Mouse (Mus musculus) embryo, embryonic 9.5 days (tissue): Measurements from ENCODE around the gene Mrpl34.
"Not testable (repeated sequence)": the region's sequence is repeated elsewhere in the genome, so short reads cannot be mapped to it uniquely, and the experiment has no call there.

ENCODE experiments used
- DNase-seq: peaks from one replicate; pipeline ENCODE4 v3.0.0-alpha.2; 2017; ENCODE audit errors: extremely low spot score

Mrpl34 gene

DNA sequence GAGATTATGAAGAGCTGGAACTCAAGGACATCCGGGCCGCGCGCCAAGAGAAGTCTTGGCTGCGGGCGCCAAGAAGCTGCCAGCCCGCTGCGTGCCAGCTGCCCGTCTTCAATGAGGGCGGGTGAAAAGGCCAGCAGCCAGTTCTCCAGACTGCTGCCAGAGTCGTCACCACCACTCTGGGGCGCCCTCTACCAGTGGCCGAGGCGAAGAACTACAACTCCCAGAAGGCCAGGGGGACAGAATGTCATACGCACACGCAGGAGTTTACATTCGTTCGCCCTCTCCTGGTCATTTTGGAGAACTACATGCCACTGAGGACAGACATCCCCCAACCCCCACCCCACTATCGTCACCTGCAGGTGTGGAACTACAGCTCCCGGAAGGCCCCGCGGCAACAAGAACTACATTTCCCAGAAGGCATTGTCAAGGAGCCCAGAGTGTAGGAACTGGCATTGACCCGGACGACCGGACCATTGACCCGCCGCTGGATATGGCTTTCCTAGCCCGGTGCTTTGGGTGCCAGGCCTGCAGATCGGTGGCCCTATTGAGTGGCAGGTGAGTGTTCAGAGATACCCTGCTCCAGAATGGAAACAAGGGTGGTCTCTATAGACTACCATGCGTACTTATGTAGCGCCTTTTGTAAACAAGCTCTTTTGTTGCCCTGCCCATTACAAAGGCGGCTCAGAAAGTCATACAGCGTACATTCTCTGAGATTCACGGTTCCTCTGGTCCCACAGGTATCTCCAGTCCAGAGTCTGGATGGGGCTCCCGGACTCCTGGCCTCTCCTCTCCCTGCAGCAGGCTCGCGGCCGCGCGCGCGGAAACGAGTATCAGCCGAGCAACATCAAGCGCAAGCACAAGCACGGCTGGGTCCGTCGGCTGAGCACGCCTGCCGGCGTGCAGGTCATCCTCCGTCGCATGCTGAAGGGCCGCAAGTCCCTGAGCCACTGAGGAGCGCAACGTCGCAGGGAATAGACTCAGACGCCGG lies at the start of gene Mrpl34:
TSS of gene Mrpl34 (plus strand) at position 447 of the 988 bp plus-strand sequence.
- DNase-seq = peak; percentile 99

DNA sequence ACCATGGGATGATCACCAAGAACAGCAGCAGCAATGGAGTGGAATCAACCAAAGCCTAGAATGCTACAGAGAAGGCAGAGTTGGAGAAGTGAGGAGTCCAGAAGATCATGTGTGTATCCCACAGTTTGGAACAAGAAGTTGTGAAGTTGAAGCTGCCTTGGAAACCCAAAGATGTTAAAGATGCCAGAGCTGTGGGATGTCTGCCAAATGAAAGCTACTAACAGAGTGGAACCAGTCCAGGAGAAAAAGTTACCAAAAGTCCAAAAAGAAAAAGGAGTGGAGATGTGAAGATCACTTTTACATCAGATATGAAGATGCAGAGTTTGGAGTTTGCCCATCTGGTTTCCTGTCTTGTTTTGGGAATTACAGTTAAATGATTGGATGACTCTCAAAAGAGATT lies 42.6 kb upstream of the Mrpl34 start:
- DNase-seq = no peak

DNA sequence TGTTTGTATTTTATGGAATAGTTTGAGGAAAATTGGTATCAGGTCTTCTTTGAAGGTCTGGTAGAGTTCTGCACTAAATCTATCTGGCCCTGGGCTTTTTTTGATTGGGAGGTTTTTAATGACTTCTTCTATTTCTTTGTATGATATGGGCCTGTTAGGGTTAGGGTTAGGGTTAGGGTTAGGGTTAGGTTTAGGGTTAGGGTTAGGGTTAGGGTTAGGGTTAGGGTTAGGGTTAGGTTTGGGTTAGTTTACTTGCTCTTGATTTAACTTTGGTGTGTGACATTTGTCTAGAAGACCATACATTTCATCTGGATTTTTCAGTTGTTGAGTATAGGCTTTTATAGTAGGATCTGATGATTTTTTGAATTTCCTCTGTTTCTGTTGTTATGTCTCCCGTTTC lies 31.8 kb upstream of the Mrpl34 start:
- not testable (repeated sequence) for DNase-seq

DNA sequence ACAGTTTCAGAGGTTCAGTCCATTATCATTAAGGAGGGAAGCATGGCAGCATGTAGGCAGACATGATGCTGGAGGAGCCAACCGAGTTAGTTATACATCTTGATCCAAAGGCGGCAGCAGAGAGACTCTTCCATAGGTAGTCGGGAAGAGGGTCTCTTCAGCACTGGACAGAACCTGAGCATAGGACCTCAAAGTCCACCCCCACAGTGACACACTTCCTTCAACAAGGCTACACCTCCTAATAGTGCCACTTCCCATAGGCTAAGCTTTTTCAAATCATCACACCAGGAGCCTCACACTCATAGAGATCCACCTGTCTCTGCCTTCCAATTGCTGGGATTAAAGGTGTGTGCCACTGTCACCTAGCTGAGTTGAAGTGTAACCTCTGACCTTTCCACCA lies 27.7 kb upstream of the Mrpl34 start:
- DNase-seq = no peak

DNA sequence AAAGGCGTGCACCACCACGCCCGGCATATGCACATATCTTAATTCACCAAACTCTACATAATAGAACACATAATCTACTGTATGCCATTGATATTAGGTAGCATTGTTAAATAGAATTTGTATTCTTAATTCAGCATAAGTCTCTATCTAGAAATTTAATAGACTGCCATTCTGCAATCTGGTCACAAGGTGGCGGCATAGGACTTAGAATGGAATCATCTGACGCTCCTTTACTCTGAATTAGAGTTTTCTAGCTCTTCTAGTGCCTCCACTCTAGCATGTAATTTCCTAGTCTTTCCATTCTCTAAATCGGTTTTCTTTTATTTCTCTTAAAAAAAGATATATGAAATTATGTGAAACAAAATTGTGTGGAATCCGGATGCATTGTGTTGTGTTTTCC lies 23.4 kb upstream of the Mrpl34 start:
- DNase-seq = peak; percentile 40

DNA sequence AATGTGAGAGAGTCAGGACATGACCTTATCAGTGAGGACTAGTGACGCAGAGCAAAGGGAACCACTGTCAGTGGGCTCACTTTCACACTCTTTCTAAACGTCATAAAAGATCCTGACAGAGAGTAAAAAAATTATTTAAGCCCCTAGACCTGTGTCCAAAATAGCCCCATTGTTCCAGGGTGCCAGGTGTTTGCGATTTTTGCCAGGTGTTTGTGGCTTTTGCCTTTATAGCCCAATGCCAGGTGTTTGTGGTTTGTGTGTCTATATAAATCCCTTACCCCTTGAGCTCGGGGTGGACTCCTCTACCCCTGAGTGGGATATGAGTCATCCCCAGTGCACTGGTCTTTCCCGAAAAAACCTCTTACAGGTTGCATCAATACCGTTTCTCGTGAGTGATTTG lies 19.7 kb upstream of the Mrpl34 start:
- DNase-seq = no peak

DNA sequence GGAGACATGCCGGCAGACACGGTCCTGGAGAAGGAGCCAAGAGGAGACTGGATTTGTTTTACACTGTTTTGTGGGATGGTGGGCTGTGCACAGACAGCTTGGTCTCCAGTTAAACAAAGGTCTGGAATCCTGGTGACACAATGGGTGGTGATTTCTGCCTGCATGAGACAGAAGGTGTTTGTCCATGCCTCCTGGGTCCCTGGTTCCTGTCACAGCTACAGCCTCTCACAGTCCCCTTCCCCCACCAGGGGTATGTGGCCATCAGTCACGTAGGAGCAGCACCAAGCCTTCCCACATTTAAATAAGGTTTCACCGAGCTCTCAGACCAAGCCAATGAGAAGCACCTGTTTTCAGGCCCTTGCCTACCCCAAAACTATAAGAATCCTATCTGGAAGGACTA lies 13.4 kb upstream of the Mrpl34 start:
- DNase-seq = no peak

DNA sequence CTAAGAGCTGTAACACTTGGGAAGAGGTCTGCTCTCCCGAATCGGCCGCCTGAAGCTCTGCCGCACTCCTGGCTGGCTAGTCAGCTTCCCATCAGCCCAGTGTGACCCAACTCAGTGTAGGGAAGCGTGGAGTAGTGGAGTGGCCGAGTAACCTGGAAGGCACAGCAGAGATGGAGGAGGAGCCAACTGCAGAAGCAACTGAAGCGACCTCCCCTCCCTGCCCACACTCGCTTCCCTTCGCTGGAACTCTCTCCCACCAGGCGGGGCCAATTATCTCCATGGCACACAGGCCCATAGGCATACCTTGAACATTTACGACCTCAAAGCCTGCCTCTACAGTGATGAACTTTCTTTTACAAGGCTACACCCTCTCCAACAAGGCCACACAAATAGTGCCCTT lies 13.0 kb upstream of the Mrpl34 start:
- DNase-seq = no peak

DNA sequence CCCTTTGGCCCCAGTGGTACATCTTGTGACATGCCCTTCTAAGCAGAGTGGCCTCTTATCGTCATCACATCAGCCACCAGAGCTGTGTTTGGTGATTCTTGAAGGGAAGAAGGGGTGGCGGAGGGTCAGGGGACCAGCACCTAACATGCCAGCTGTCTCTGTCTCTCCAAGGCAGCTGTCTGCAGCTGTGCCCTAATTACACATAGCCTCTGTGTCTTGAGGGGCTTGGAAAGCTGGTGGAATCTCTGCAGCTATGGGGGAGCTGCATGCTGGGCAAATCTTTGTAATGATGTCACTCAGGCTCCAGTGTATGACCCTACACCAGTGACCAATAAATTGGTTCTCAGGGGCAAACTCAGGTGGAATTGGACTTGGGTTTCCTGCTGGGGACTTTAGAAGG lies 12.1 kb upstream of the Mrpl34 start:
- DNase-seq = no peak

DNA sequence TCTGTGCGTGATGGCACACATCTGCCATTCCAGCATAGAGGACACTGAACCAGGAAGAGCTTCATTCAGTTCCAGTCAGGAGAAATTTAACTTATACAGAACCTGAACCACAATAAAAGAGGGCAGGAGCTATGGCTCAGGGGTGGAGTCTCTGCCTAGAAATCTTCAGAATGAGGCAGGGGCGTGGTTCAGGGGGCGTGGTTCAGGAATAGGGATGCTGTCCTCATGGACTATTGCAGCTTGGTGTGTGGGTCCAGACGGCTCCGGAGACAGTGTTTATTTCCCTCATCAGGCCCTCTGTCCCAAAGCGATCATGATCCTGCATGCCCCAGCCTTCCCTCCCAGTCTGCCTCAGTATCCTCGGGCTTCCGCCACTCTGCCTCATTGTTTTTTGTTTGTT lies 10.1 kb upstream of the Mrpl34 start:
- no peak for DNase-seq

DNA sequence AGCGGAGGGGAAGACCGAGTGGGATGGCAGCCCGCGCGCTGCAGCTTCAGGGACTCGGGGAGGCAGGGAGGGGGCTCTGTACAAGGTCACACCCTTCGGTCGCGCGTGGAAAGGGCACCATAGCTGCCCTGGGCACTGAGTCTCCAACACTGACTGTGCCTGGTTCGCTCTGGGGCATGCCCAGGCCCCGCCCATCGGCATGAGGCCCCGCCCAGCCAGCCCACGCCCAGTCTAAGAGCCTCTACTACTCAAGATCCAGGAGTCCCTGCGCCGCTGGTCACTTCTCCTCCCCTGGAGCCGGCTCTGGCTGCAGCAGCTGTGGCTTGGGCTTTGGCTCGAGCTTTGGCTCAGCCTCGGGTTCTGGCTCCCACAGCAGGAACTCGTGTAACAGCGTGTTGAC lies 7.9 kb upstream of the Mrpl34 start:
- no peak for DNase-seq

DNA sequence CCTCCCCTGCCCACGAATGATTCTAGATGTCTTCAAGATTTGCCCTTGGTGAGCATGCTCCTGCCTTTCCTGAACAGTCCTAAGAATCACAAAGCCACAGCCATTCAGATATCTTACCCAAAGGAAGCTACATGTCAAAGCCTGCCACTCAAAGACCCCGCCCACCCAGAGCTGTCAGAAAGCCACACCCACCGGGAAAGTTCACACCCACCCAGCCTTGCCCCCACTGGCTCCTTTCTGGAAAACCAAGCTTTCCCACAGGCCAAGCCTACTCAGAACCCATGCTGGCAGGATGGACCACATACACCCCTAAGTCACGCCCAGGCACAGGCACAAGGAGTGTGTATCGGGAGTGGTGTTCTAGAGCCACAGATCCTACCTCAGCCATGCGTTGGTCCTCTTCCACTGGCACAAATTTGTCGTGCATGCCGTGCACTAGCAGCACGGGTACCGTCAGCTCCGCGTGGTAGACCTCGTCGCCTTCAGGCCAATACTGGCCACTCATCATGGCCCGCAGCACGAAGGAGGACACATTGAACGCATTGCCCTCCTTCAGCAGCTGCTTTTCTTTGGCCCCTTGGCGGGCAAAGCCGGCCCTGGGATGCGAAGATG lies 7.0 kb upstream of the Mrpl34 start:
- DNase-seq = no peak

DNA sequence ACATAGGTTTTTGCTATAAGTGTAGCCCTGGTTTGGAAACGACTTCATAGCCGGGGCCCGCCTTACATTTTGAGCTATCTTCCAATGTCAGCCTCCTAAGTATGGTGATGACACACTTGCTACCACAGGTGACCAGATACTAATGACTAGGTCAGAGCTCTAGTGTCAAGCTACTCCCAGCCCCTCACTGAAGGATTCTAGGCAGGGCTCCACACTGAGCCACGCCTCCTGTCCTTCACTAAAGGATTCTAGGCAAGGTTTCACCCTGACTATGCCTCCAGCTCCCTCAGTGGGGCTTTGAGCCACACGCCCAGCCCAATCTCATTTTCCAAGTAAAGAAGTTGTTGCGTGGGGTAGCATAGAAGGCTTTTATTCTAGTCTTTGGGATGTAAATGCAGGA lies 4.0 kb upstream of the Mrpl34 start:
- DNase-seq = no peak

DNA sequence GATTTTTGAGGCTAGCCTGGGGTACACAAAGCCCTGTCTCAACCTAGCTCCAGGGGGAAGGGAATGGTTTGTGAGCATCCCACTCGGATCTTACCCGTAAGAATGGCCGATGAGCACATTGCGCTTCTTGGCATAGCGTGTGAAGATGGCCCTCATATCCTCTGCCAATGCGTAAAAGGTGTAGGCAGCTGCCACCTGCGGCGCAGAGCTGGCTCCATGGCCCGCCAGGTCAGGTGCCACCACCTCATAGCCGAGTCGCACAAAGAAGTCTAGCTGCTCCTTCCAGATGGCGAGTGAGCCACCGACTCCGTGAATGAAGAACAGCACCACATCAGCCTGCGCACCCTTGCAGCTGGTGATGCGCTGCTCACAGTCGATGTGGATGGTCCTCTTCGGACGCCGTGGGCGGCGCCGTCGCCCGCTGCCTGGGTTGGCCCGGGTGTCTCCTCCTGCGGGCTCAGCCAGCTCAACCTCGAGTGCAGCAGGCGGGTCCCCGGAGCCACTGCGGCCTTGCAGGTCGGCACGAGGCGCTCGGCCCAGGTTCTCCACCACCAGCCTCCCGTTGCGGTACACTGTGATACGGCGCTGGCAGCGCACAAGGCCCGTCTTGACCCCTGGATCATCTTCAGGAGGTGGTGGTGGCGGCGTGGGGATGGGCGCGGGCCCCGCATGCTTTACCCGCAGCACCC lies 3.5 kb upstream of the Mrpl34 start:
- no peak for DNase-seq

DNA sequence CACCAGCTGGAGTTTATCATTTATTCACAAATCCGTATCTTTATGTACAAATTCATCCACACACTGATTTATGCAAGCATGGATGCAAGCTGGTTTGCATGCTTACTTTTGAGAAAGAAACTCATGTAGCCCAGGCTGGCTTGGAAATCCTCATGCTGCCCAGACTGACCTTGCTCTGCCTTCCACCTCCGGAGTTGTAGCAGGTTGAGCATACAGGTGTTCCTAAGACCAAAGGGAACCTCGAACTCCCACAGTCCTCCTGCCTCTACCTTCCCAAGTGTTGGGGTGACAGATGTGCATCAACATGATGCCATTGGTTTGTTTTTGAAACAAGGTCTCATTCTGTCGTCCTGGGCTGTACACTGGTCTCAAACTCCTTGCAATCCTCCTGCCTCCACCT lies 2.6 kb upstream of the Mrpl34 start:
- DNase-seq = no peak

DNA sequence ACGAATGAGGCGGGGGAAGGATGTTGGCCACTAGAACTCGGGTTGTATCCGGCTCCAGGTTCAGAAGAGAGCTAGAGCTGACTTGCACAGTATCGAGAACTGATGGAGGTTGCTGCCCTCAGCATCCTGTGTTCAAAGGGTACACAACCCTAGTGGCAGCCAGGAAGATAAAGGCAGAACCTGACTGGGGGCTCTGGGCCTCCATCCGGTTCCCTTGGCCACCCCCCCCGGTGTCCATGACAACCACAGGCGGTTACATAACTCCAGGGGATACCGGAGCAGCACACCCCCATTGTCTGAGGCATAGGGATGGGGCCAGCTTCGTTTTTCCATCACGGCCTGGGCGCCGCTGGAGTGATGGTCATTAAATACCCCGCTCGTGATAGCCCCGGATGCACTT lies 2.0 kb upstream of the Mrpl34 start:
- peak; percentile 45 for DNase-seq

DNA sequence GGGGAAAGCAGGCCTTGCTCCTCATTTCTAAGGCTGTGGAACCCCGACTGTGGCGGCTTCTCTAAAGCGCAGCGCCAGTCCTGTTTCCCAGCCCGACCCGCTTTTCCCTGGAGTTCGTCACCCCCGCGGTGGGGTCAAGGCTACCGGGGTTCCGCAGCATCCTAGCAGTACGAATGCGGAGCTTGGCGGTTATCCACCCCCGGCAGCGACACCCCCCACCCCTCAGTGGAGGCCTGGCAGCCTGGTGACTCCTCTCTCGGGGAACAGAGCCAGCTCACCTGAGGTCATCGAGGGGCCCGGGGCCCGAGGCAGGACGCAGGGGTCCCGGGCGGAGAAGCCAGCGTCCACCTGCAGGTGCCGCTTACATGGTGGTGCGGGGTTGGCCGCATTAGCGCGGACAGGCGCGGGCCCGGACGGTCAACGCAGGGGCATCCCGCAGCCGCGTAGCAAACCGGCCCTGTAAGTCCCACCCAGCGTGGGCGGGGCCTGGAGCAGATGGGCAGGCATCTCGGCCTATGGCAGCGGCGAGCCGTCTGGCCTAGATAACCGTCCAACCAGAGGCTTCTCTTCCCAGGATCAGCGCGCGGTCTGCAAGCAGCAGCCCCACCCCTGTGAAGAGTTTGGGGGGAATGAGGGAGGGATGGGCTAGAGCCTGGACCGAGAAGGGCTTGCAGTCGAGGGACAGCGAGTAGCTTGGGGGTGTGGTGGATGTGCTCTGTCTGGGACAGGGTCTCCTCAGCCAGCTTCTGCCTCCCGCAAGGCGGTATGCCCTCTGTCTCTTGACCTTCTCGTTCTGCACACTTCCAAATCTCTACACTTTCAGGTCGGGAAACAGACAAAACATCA lies 1.3 kb upstream of the Mrpl34 start, which contains the start of gene Abhd8:
TSS of gene Abhd8 (minus strand) at position 468 of the 846 bp plus-strand sequence.
- DNase-seq = peak; percentile 96

DNA sequence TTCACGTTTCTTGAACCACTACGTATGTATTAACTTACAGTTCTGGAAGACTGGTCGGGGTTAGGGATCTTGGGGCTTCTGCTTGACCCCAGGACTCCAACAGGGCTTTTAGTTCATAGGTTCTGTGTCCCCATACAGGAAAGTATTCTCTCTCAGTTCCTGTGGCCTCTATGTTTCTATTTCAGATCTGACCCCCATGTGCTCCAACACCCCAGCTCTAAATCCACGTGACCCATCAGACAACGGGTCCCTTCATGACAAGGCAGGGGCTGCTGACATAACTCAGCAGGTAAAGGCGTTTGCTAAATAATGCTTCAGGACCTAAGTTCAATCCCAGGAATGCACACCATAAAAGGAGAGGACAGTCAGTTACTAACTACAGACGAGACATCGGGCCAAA lies 974 bp downstream of the Mrpl34 start:
- no peak for DNase-seq

DNA sequence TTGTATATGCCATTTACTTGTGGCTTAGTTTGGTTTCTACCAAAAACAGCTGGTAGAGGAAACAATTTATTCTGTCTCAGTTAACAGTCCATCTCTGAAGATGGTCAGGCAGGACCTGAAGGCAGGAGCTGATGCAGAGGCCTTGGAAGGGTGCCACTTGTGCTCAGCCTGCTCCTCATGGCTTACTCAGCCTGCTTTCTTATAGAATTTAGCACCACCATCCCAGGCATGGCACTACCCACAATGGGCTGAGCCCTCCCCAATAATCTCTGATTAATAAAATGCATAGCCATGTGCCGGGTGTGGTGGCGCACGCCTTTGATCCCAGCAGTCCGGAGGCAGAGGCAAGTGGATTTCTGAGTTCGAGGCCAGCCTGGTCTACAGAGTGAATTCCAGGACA lies 1.4 kb downstream of the Mrpl34 start:
- DNase-seq = no peak

DNA sequence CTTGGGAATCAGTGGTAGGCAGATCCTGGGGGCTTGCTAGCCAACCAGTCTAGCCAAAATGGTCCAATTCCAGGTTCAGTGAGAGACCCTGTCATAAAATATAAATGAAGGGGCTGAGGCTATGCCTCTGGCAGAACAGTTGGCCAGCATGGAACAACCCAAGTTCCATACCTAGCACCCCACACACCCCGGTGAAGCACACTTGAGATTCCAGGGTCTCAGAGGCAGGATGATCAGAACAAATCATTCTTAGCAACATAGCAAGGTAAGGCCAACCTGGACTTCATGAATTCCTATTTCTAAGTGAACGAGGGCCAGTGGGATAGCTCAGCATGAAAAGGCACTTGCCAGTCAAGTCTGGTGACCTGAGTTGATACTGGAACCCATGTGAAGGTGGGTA lies 2.4 kb downstream of the Mrpl34 start:
- no peak for DNase-seq

DNA sequence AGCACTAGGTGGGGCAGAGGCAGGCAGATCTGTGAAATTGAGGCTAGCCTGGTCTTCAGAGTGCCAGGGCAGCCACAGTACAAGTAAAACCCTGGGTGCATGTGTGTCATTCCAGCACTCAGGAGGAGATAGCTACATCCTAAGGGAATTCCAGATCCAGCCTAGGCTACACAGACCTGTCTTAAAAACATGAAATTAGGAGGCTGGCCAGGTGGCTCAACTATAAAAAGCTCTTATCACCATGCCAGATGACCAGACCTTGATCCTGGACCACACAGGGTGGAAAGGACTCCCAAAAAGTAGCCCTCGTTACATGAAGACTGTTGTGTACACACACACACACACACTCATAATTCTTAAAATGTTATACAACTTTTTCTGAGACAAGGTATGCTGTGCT lies 3.2 kb downstream of the Mrpl34 start:
- DNase-seq = no peak

DNA sequence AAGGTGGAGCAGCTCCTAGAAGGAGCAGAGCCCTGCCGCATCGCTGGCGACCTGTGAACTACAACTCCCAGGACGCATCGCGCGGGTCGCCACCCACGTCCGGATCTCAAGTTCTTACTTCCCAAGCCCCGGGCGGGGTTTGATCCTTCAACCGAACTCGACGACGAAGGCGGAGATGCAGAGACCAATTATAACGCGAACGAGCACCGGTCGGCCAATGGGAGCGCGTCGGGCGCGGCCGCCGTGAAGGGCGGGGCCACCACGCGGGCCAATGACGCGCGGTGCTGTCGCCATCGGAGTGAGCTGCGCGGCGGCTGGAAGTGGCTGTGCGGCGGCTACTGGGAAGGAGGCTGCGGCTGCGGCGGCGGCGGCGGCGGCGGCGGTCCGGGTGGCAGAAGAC lies 4.2 kb downstream of the Mrpl34 start, which contains the start of gene Dda1:
TSS of gene Dda1 (plus strand) at position 284 of the 400 bp plus-strand sequence.
- peak; percentile 96 for DNase-seq
